Mouse (Mus musculus) naive thymus-derived CD4-positive, alpha-beta T cell, adult 5 months (primary cell): ENCODE results near the gene Cdc42ep3. TPM values are rescaled to one million over a fixed set of nuclear protein-coding genes. Genes with fewer than 3 reads are reported as not detected.

Experiments used
- polyA plus RNA-seq: library from polyadenylated mRNA; unstranded; fragments of 100-300 nt; shearing (Covaris generic); gene quantifications from one replicate; pipeline ENCODE4 v1.2.1, GENCODE M21; 2017

Gene Cdc42ep3
- polyA plus RNA-seq: 41.0 TPM

GRCm38 (mm10) chr17:79354444-79355270 lies at the start of gene Cdc42ep3:
TSS of gene Cdc42ep3 (minus strand) at chr17:79355091.

